Mouse (Mus musculus) G1E (cell line): ENCODE data around the gene Nmnat1. TPM values are rescaled to one million over a fixed set of nuclear protein-coding genes. Genes with fewer than 3 reads are reported as not detected.

Experiments
- ATAC-seq: 2 replicates; pipeline ENCODE4 v1.8.0; 2016; ENCODE audit warnings: mild to moderate bottlenecking; ENCODE audit not compliant: insufficient number of reproducible peaks, poor library complexity, low FRiP score, severe bottlenecking; ENCODE audit errors: extremely low read depth
- DNase-seq: peaks from one replicate; pipeline ENCODE4 v3.0.0; 2012; ENCODE audit warnings: low spot score
- H3K27me3 ChIP-seq: 2 replicates; pipeline ENCODE4 v1.6.1; 2012; ENCODE audit warnings: mild to moderate bottlenecking, low read length, inconsistent platforms; ENCODE audit not compliant: insufficient read depth
- H3K36me3 ChIP-seq: replicated peaks from 2 replicates; pipeline ENCODE3; 2012; ENCODE audit warnings: mild to moderate bottlenecking, inconsistent platforms
- H3K4me1 ChIP-seq: 2 replicates; pipeline ENCODE4 v1.6.1; 2012; ENCODE audit warnings: low read depth, low read length, inconsistent platforms, mixed read lengths; ENCODE audit not compliant: insufficient read depth
- H3K4me3 ChIP-seq: 2 replicates; pipeline ENCODE4 v1.5.1; 2012; ENCODE audit warnings: low read depth, mild to moderate bottlenecking, inconsistent platforms, low read length, moderate library complexity, mixed read lengths
- H3K9me3 ChIP-seq: replicated peaks from 2 replicates; pipeline ENCODE4 v1.6.1; 2012; ENCODE audit warnings: inconsistent platforms
- CTCF ChIP-seq: IDR thresholded peaks from 2 replicates; pipeline ENCODE4 v1.5.1; 2012; ENCODE audit warnings: low read depth, low read length, inconsistent platforms, mixed read lengths
- GATA1 ChIP-seq: IDR thresholded peaks from 2 replicates; pipeline ENCODE4 v1.6.1; 2012; ENCODE audit warnings: borderline replicate concordance, low read length, inconsistent platforms, mixed read lengths
- GATA2 ChIP-seq: IDR thresholded peaks from 2 replicates; pipeline ENCODE4 v1.6.1; 2012; ENCODE audit warnings: low read depth, low read length, inconsistent platforms, borderline replicate concordance
- POLR2AphosphoS5 ChIP-seq: IDR thresholded peaks from 2 replicates; pipeline ENCODE4 v1.6.1; 2012; ENCODE audit warnings: low read depth, low read length, inconsistent platforms; ENCODE audit not compliant: insufficient replicate concordance
- TAL1 ChIP-seq: conservative IDR thresholded peaks from 2 replicates; pipeline ENCODE4 v1.6.1; 2012; ENCODE audit warnings: low read depth, low read length, inconsistent platforms, mixed read lengths
- polyA plus RNA-seq: library from polyadenylated mRNA; stranded (reverse); fragments of >175 nt; gene quantifications from 2 replicates; pipeline ENCODE4 v1.2.3, GENCODE M21; 2012
- total RNA-seq, 2 experiments: library from RNA; stranded (forward) in 1 of 2; stranded (reverse) in 1 of 2; fragments of 200-1000 nt in 1 of 2; fragments of >200 nt in 1 of 2; fragmentation: Nextera tagmentation in 1 of 2; gene quantifications; 2 replicates each; pipeline ENCODE4 v1.2.3; 2014 to 2017

Gene Nmnat1
- total and polyA plus RNA-seq, 3 experiments, result 2.0 to 10.8 (median 10.5) TPM

DNA sequence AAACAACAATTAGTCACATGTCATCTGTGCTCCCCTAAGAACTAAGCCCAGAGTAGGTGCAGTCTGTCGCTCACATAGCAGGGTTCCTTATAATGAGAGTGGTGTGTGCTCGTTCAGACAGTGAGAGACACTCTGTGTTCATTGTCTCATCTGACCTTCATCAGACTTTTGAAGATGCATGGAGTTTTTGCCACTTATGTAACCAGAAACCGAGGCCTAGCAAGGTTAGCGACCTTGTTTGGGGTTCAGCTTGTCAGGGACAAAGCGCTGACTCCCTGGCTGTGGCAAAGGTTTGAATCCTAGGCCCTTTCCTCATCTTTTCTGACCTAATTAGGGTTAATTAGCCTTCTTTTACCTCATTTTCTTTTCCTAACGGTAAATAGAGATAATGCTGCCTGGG is 39.0 kb upstream of the Nmnat1 start:
- Histone ChIP-seq H3K4me3 (no peak overlapping the region), H3K4me1 (no peaks in the 10 kb centered on the region), H3K36me3 (no peaks in the 10 kb centered on the region), H3K27me3 (peaks cover 33% of the 10 kb centered on the region), H3K9me3 (no peaks in the 10 kb centered on the region)
- no peak for TF ChIP-seq POLR2AphosphoS5
- no peak for TF ChIP-seq GATA2
- TF ChIP-seq TAL1, result no peak
- no peak for TF ChIP-seq CTCF
- TF ChIP-seq GATA1, result no peak
- ATAC-seq, result no peak
- no peak for DNase-seq

DNA sequence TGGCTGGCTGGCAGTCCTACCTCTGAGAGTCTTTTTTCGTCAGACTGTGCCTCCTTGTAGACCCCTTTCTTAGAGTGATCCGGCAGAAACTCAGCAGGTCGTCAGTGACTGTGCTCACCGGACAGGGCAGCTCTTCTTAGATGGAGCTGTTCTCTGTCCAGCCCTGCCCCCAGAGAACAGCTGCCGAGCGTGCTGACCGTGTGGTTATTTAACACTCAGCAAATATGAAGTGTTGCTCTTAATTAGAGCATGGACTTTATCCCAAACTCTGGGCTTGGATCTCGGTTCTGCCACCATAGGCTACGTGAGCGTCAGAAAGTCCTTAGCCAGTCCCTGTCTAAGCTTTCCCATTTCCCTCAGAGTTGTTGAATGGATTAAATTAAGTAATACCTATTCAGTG is 36.3 kb upstream of the Nmnat1 start:
- Histone ChIP-seq H3K36me3 (no peaks in the 10 kb centered on the region), H3K4me3 (no peak overlapping the region), H3K9me3 (no peaks in the 10 kb centered on the region), H3K4me1 (peaks cover 7% of the 10 kb centered on the region), H3K27me3 (peaks cover 37% of the 10 kb centered on the region)
- ATAC-seq, result no peak
- DNase-seq, result no peak
- TF ChIP-seq POLR2AphosphoS5, result no peak
- TF ChIP-seq CTCF, result no peak
- no peak for TF ChIP-seq TAL1
- TF ChIP-seq GATA1, result no peak
- TF ChIP-seq GATA2, result no peak

DNA sequence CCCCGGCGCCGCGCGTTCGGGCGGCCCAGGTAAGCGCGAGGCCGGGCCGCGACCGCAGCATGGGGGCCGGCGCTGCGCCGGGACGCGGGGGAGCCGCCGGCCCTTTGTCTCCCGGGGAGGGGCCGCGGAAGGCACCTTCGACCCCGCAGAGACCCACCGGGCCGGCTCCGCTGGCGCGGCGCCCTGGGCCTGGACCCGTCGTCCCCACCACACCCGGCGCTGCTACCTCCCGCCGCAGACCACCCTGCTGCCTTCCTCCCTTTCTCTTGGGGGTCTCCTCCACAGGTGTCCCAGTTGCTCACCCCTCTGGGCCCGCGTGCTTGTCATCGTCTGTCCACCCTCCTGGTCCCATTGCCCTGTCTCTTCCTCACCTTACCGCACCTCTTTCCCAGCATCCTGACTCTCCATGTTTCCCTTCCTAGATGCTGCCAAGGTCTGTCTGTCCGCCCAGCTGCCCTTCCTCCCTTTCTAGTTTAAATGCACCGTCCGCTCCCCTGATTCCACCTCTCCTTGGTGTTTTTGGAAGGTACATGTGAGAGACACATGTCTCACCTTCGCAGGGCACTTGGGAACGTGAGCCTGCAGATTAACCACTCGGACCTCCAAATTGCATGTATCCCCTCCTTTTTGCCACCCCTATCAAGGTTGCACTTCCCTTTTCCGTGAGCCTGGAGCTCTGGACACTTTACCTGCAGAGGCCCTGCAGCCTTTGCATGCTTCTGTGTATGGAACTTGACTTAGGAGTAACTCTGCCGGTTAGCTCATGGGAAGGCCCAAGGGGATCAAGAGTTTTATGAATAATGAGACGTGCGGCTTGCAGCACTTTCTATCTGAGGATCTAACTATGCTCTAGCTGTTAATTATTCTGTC is 33.6 kb upstream of the Nmnat1 start:
- DNase-seq (no peak), ATAC-seq (no peak)
- TF ChIP-seq GATA1, result no peak
- TF ChIP-seq GATA2, result no peak
- TF ChIP-seq TAL1, result no peak
- no peak for TF ChIP-seq CTCF
- no peak for TF ChIP-seq POLR2AphosphoS5

DNA sequence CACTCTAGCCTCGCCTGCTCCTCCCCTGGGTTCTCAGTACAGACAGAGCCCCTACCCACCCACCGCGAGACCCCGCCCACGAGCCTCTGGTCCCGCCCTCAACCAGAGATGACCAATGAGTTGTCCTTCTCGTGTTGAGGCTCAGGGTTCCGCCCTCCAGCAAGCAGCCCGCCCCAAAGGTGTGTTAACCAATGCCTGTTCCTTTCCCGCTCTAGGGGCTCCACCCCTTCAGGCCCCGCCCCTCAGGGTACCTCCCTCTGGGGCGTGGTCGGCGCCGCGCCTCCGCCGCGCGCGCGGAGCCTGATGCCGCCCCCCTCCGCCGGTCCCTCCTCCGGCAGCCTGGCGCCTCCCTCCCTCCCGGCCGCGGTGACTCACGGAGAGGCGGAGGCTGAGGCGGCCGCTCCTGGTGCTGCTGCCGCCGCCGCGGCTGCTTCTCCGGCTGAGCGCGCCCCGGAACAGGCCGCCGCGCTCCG is 32.9 kb upstream of the Nmnat1 start, which contains the start of gene Ctnnbip1:
Gene Ctnnbip1, plus strand, starts transcription at position 369 of the 473 bp plus-strand sequence.
- Histone ChIP-seq H3K4me1 (peaks cover 7% of the 10 kb centered on the region), H3K4me3 (peak within 1 kb of the TSS; percentile 70), H3K36me3 (no peaks in the 10 kb centered on the region), H3K9me3 (no peaks in the 10 kb centered on the region), H3K27me3 (peaks cover 25% of the 10 kb centered on the region)
- no peak for TF ChIP-seq POLR2AphosphoS5
- no peak for TF ChIP-seq GATA2
- TF ChIP-seq GATA1, result no peak
- DNase-seq (peak; percentile 84), ATAC-seq (peak; percentile 94)

More for the DNA sequence above, 33.6 kb upstream of the Nmnat1 start:
- Histone ChIP-seq H3K4me3 (peak overlapping the region; percentile 70), H3K4me1 (peaks cover 7% of the 10 kb centered on the region), H3K27me3 (peaks cover 30% of the 10 kb centered on the region), H3K36me3 (no peaks in the 10 kb centered on the region), H3K9me3 (no peaks in the 10 kb centered on the region)

DNA sequence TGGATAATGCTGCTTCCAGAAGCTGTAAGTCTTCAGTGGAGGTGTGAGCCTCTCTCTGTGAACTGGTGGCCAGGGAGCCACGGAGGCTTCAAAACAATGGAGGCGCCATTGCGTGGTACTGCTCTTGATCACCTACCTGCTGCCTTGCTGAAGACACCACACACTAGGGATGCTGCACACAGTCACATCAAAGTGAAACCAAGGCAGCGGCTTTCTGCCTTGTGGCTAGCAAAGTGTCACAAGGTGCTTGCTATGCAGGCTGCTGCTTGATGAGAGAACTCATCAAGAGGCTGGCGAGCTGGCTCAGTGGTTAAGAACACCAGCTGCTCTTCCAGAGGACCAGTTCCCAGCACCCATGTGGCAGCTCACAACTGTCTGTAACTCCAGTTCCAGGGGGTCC is 30.7 kb upstream of the Nmnat1 start:
- ATAC-seq (no peak), DNase-seq (no peak)
- H3K4me3 ChIP-seq, result no peak overlapping the region
- H3K27me3 ChIP-seq, result peaks cover 14% of the 10 kb centered on the region; the same call in 1 of the 2 replicates
- no peaks in the 10 kb centered on the region for H3K36me3 ChIP-seq
- H3K4me1 ChIP-seq, result peaks cover 7% of the 10 kb centered on the region
- TF ChIP-seq GATA1 (no peak), GATA2 (no peak), CTCF (no peak), POLR2AphosphoS5 (no peak), TAL1 (no peak)
- H3K9me3 ChIP-seq, result no peaks in the 10 kb centered on the region

DNA sequence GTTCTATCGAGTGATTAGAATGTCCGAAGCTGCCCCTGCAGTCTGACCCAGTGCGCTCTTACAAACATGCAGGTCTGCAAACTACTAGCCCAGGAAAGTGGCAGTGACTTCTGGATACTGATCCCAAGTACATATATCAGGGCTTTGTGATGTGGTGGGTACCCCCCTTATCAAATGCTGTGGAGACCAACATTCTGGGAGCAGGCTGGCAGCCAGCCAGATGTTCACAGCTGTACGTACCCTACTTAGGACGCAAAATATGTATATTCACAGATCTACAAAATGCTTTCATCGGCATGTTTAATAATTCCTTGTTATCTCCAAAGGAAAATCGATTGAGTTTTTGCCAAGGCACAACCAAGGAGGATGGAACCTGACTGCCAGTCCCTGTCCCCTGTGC is 27.1 kb upstream of the Nmnat1 start:
- H3K4me1 ChIP-seq, result no peaks in the 10 kb centered on the region
- no peak overlapping the region for H3K4me3 ChIP-seq
- DNase-seq (no peak), ATAC-seq (no peak)
- H3K9me3 ChIP-seq, result no peaks in the 10 kb centered on the region
- no peak for TF ChIP-seq POLR2AphosphoS5
- no peak for TF ChIP-seq CTCF
- no peak for TF ChIP-seq TAL1
- TF ChIP-seq GATA1, result no peak
- TF ChIP-seq GATA2, result no peak
- H3K36me3 ChIP-seq, result no peaks in the 10 kb centered on the region
- H3K27me3 ChIP-seq, result 0 out of 2 replicates have a peak, but pooled peaks cover 3% of the 10 kb centered on the region
